Mouse (Mus musculus) bone marrow, adult 2 months (tissue): Measurements from ENCODE around the gene Msmp.

Source experiments
- CTCF ChIP-seq: fragments of 200-500 bp; IDR thresholded peaks from 2 replicates; pipeline ENCODE4 v1.5.1; 2011; ENCODE audit warnings: low read length, control low read depth; ENCODE audit not compliant: control insufficient read depth, insufficient read depth
- POLR2A ChIP-seq: fragments of 200-500 bp; IDR thresholded peaks from 2 replicates; pipeline ENCODE4 v1.6.1; 2011; ENCODE audit warnings: low read depth, mild to moderate bottlenecking, control low read depth, low read length, borderline replicate concordance; ENCODE audit not compliant: control insufficient read depth

DNA sequence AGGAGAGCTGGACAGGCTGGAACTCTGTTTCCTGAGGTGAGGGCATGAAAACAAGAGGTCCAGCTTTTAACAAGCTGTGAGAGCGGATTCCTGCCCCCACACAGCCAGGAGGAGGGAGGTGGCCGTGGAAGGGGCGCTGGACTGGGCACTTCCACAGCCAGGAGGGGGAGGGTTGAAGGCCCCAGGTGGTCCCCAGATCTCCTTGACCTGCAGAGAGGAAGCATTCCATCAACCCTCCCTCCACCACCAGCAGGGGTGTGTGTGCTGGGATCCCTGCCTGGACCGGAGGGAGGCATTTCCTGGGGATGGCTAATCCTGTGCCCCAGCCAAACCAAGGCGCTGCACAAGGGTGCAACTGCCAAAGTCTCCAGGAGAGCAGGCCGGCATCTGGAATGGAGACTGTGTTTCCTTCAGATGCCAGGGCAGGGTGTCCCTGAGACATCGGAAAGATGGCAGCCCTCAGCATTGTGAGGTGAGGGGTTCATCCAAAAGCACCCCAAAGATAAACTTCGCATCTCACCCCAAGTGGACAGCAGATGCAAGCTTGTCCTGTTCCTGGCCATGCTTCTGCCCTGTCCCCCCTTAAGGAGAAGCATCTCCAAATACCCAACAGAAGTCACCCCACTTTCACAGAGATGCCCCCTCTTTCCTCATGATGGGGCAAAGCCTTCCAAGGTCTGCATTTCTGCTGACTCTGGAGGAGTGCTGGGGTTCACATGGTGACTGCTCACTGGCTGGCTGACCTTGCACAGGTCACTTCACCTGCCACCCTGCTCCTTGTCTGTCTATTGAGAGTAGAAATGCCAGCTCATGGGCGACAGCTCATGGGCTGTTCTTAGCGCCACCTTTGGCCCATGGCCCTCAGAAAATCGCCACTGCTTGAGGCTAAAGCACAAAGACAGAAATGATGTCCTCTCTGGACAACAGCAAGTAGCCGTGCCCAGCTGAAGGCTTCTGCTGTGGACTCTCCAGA is at the start of gene Msmp:
- TF ChIP-seq POLR2A, result no peak
- TF ChIP-seq CTCF, result no peak
